16 mouse cellular contexts compared by ENCODE assay signal in genomic region chr13:46616673-46617362, GRCm38 (mm10). TPM values are rescaled to one million over a fixed set of nuclear protein-coding genes. Genes with fewer than 3 reads are reported as not detected.
DNase-seq lines count a peak whose midpoint lies in the region; ATAC-seq and TF ChIP-seq lines count a peak whose summit lies in the region.
"Had no signal": no experiment of that assay in that cellular context is flagged by ENCODE, and none has a peak within 500 bp of the region (broad histone marks: within the 10 kb centered on the region; RNA-seq: fewer than 3 reads in every experiment).

No protein-coding gene starts in this region.

- no peaks in the 10 kb centered on the region for H3K36me3 ChIP-seq in lung, postnatal 0 days (ENCODE audit: insufficient read depth, low read length)
- H3K36me3 ChIP-seq: embryonic facial prominence, embryonic 13.5 days; hindbrain, embryonic 13.5 days; liver, embryonic 13.5 days; neural tube, embryonic 12.5 days had no signal

- no peak overlapping the region for H3K4me3 ChIP-seq in lung, postnatal 0 days (ENCODE audit: low read depth, low read length)
- H3K4me3 ChIP-seq in bone marrow, adult 2 months (replicated peaks; ENCODE audit: control insufficient read depth, low read depth, low read length) = no peak overlapping the region
- H3K4me3 ChIP-seq: embryonic facial prominence, embryonic 13.5 days; hindbrain, embryonic 13.5 days; liver, embryonic 13.5 days; neural tube, embryonic 12.5 days had no signal

- no peaks in the 10 kb centered on the region for H3K9me3 ChIP-seq in lung, postnatal 0 days (ENCODE audit: low read length)
- H3K9me3 ChIP-seq: embryonic facial prominence, embryonic 13.5 days; hindbrain, embryonic 13.5 days; liver, embryonic 13.5 days; neural tube, embryonic 12.5 days had no signal

- TF ChIP-seq EP300 in lung, postnatal 0 days (IDR thresholded peaks at IDR 0.05) = no peak

- no peak overlapping the region for H3K27ac ChIP-seq in lung, postnatal 0 days (ENCODE audit: low read length)
- 0 out of 2 replicates have a peak overlapping the region, but pooled peaks have one; percentile 2 for H3K27ac ChIP-seq in bone marrow, adult 2 months (ENCODE audit: control insufficient read depth, insufficient read depth, low read depth, low read length, poor library complexity)
- H3K27ac ChIP-seq: embryonic facial prominence, embryonic 13.5 days; hindbrain, embryonic 13.5 days; liver, embryonic 13.5 days; neural tube, embryonic 12.5 days had no signal

- no peak for TF ChIP-seq POLR2A in bone marrow, adult 2 months (IDR thresholded peaks at IDR 0.05; ENCODE audit: borderline replicate concordance, control insufficient read depth, low read depth, low read length)

- no peaks in the 10 kb centered on the region for H3K27me3 ChIP-seq in lung, postnatal 0 days (replicated peaks; ENCODE audit: insufficient read depth, low read length)
- H3K27me3 ChIP-seq: hindbrain, embryonic 13.5 days; liver, embryonic 13.5 days; neural tube, embryonic 12.5 days had no signal

- no peak for ATAC-seq in lung, postnatal 0 days
- ATAC-seq: forebrain, postnatal 0 days had no signal

- H3K4me2 ChIP-seq in lung, postnatal 0 days (replicated peaks; ENCODE audit: low read depth, low read length) = no peak overlapping the region
- H3K4me2 ChIP-seq: embryonic facial prominence, embryonic 13.5 days; hindbrain, embryonic 13.5 days; liver, embryonic 13.5 days; midbrain, embryonic 11.5 days; neural tube, embryonic 12.5 days had no signal

- no peak overlapping the region for H3K9ac ChIP-seq in lung, postnatal 0 days (replicated peaks; ENCODE audit: low read depth)
- H3K9ac ChIP-seq: embryonic facial prominence, embryonic 13.5 days; forebrain, postnatal 0 days; hindbrain, embryonic 13.5 days; liver, embryonic 13.5 days; neural tube, embryonic 12.5 days had no signal

- peak; percentile 34 for DNase-seq in lung, postnatal 10 days
- DNase-seq in lung, postnatal 0 days (ENCODE audit: low spot score) = no peak
- peak; percentile 56 to 60 for DNase-seq in spleen, postnatal 14 days (ENCODE audit: low spot score in 2 of 2)
- no peak for DNase-seq in testis, postnatal 10 days (ENCODE audit: low spot score)
- no peak for DNase-seq in cerebellum, postnatal 10 days
- DNase-seq in frontal cortex, postnatal 36 days (ENCODE audit: low spot score in 2 of 2) = no peak
- DNase-seq: adrenal gland, postnatal 25 days; cerebellum, adult 18-20 months; forebrain, postnatal 0 days; kidney, postnatal 10 days; liver, embryonic 13.5 days had no signal

- no peaks in the 10 kb centered on the region; the same call in 1 of the 2 replicates for H3K4me1 ChIP-seq in lung, postnatal 0 days (ENCODE audit: insufficient read depth, low read depth, low read length)
- H3K4me1 ChIP-seq in bone marrow, adult 2 months (ENCODE audit: control insufficient read depth, insufficient read depth, low read length) = no peaks in the 10 kb centered on the region; the same call in none of the 2 replicates

- TF ChIP-seq CTCF in lung, postnatal 0 days (IDR thresholded peaks at IDR 0.05) = no peak
- no peak for TF ChIP-seq CTCF in bone marrow, adult 2 months (IDR thresholded peaks at IDR 0.05; ENCODE audit: control insufficient read depth, insufficient read depth, low read length)

- 89% methylated on average over 19 of the region's 19 CpGs for WGBS in lung, postnatal 0 days
- WGBS in bone marrow, adult 2 months = 84% methylated on average over 19 of the region's 19 CpGs

RNA-seq across cellular contexts. Expression of gene Fam8a1, which starts 52.5 kb away (rescaled TPM):
- polyA plus RNA-seq in lung, postnatal 0 days (2015; fragmentation: Nextera tagmentation; extraction: Ambion mirVana) = 12.7 and 13.0 TPM in 2 replicates
- polyA plus RNA-seq in bone marrow, adult 2 months (2011; ENCODE audit: insufficient read depth, insufficient read length, low replicate concordance, missing spikeins) = 4.7 and 7.4 TPM in 2 replicates

Comparison
In these comparisons a context has a peak if more than half of its experiments do, and no peak if none do; other contexts are left out.
1. DNase-seq: peak in lung, postnatal 10 days (single experiment) and spleen, postnatal 14 days (2 of 2); none in lung, postnatal 0 days (single experiment), testis, postnatal 10 days (single experiment), cerebellum, postnatal 10 days (0 of 2) and frontal cortex, postnatal 36 days (0 of 2).